Mouse (Mus musculus) ovary, postnatal 36 days (tissue): ENCODE measurements around the gene Shisa9.

Experiments
- DNase-seq: peaks from one replicate; pipeline ENCODE4 v3.0.0; 2022; ENCODE audit warnings: low spot score, mixed read lengths

The Shisa9 gene

GRCm38 (mm10) chr16:12315627-12316026 is 331.7 kb downstream of the Shisa9 start:
- no peak for DNase-seq
